ENCODE assay signal across 8 mouse cellular contexts in the genomic region with DNA sequence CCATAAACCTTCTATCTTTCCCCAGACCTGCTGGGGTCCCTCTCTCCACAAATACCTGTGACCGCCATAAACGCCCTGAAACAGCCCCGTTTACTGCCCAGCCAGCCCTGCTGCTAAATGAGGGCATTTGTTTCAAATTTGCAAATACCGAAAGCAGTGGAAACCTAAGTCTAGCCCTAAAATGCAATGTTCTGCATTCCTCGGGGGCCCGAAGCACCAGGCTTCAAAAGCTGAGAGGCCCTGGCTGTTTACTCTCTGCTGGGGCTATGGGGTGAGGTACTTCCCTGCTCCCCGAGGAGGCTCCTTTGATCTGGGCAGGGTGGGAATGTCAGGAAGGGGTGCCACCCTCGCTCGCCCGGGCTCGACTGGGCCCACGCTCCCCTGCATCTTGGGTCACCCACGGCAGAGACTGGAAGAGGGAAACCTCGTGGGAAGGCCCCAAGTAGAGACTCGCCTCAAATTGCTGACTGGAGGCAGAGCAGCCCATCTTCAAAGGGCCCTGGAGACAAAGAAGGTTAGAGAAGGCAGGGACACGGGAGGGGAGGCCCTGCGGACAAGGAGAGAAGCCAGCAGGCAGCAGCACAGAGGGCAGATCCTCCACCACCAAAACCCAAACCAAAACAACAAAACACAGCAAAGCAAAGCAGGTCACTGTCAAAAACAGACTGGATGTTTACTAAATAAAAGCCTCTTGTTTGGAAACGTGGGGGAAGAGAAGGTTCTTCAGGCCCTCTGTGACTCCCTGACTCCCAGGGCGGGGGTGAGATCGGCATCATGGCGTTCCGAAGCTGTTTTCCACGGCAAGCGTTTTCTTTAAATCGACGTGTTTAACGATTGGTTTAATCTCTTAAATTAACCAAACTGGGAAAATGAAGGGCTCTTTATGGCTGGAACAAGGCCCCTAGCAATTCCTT. TPM values are rescaled to one million over a fixed set of nuclear protein-coding genes. Genes with fewer than 3 reads are reported as not detected.
DNase-seq lines count a peak whose midpoint lies in the region; ATAC-seq and TF ChIP-seq lines count a peak whose summit lies in the region.

No protein-coding gene starts in this region.

- DNase-seq in heart, postnatal 25 days (ENCODE audit: low spot score): no peak
- DNase-seq in embryo, embryonic 11 days: peak; percentile 60
- DNase-seq in midbrain, postnatal 0 days (ENCODE audit: low spot score): no peak
- DNase-seq in right cerebral cortex, adult 2 months (ENCODE audit: low spot score in 2 of 2): no peak
- DNase-seq in cerebellum, postnatal 36 days: no peak
- DNase-seq in c-Kit-positive CD71-positive TER-119-positive erythroid progenitor cells, embryonic 14.5 days (ENCODE audit: low spot score): no peak

- peaks cover 74 to 83% of the 10 kb centered on the region in 2 experiments for H3K4me1 ChIP-seq in heart, embryonic 14.5 days (ENCODE audit: control insufficient read depth in 2 of 2, insufficient read depth in 2 of 2, low read length in 2 of 2)
- H3K4me1 ChIP-seq in hindbrain, embryonic 16.5 days (ENCODE audit: control insufficient read depth, insufficient read depth, low read depth, low read length): peaks cover 35% of the 10 kb centered on the region
- H3K4me1 ChIP-seq in midbrain, postnatal 0 days (ENCODE audit: insufficient read depth, low read length): peaks cover 21% of the 10 kb centered on the region

- no peaks in the 10 kb centered on the region for H3K27me3 ChIP-seq in heart, embryonic 14.5 days (ENCODE audit: control insufficient read depth, insufficient read depth, low read length)
- no peaks in the 10 kb centered on the region for H3K27me3 ChIP-seq in hindbrain, embryonic 16.5 days (replicated peaks; ENCODE audit: control insufficient read depth, insufficient read depth, low read length)
- H3K27me3 ChIP-seq in midbrain, postnatal 0 days (ENCODE audit: insufficient read depth, low read length): no peaks in the 10 kb centered on the region

- peak overlapping the region; percentile 63 for H3K9ac ChIP-seq in heart, embryonic 14.5 days (ENCODE audit: low read length)
- H3K9ac ChIP-seq in hindbrain, embryonic 16.5 days (ENCODE audit: low read depth, low read length): peak overlapping the region; percentile 56
- H3K9ac ChIP-seq in midbrain, postnatal 0 days (replicated peaks; ENCODE audit: low read length, poor library complexity, severe bottlenecking): peak overlapping the region; percentile 54

- no peak for ATAC-seq in heart, embryonic 14.5 days (ENCODE audit: insufficient number of reproducible peaks, insufficient read depth, low FRiP score, low read depth)
- ATAC-seq in hindbrain, embryonic 16.5 days: no peak
- ATAC-seq in midbrain, postnatal 0 days (ENCODE audit: low FRiP score): no peak; the same call in 1 of the 2 replicates

- intact Hi-C loops in heart, postnatal 25 days (cut with DNase I): no loop called here

- TF ChIP-seq CTCF in midbrain, postnatal 0 days (IDR thresholded peaks at IDR 0.05): no peak

- 14% methylated on average over 27 of the region's 27 CpGs for WGBS in heart, embryonic 14.5 days
- 8% methylated on average over 27 of the region's 27 CpGs for WGBS in hindbrain, embryonic 16.5 days
- WGBS in midbrain, postnatal 0 days: 11% methylated on average over 27 of the region's 27 CpGs

- H3K27ac ChIP-seq in heart, embryonic 14.5 days (replicated peaks in 1 of 2; ENCODE audit: control insufficient read depth in 1 of 2, insufficient read depth in 1 of 2, low read depth in 2 of 2, low read length in 2 of 2): peak overlapping the region; percentile 81 to 83
- peak overlapping the region; percentile 12 for H3K27ac ChIP-seq in hindbrain, embryonic 16.5 days (ENCODE audit: low read depth, low read length)
- H3K27ac ChIP-seq in midbrain, postnatal 0 days (ENCODE audit: low read depth, low read length): peak overlapping the region; percentile 64

- no peaks in the 10 kb centered on the region for H3K9me3 ChIP-seq in heart, embryonic 14.5 days (ENCODE audit: control insufficient read depth, low read length)
- no peaks in the 10 kb centered on the region for H3K9me3 ChIP-seq in hindbrain, embryonic 16.5 days (ENCODE audit: control insufficient read depth, low read length)
- no peaks in the 10 kb centered on the region for H3K9me3 ChIP-seq in midbrain, postnatal 0 days (ENCODE audit: low read length)

- peak overlapping the region in 1 of 2 experiments; percentile 11; a peak in 2 of 4 replicates for H3K4me3 ChIP-seq in heart, embryonic 14.5 days (ENCODE audit: control insufficient read depth in 1 of 2, insufficient read depth in 1 of 2, low read depth in 1 of 2, low read length in 2 of 2)
- H3K4me3 ChIP-seq in hindbrain, embryonic 16.5 days (ENCODE audit: low read length): no peak overlapping the region
- no peak overlapping the region for H3K4me3 ChIP-seq in midbrain, postnatal 0 days (ENCODE audit: low read depth, low read length)

- peak overlapping the region; percentile 60 for H3K4me2 ChIP-seq in heart, embryonic 14.5 days (ENCODE audit: low read length)
- peak overlapping the region; percentile 31 for H3K4me2 ChIP-seq in hindbrain, embryonic 16.5 days (ENCODE audit: low read length)
- H3K4me2 ChIP-seq in midbrain, postnatal 0 days (ENCODE audit: low read depth, low read length, poor library complexity, severe bottlenecking): peak overlapping the region; percentile 32; the same call in 1 of the 2 replicates

- H3K36me3 ChIP-seq in heart, embryonic 14.5 days (ENCODE audit: control insufficient read depth, insufficient read depth, low read length): no peaks in the 10 kb centered on the region
- H3K36me3 ChIP-seq in hindbrain, embryonic 16.5 days (ENCODE audit: control insufficient read depth, insufficient read depth, low read length): no peaks in the 10 kb centered on the region
- no peaks in the 10 kb centered on the region for H3K36me3 ChIP-seq in midbrain, postnatal 0 days (ENCODE audit: insufficient read depth, low read length)

RNA-seq across cellular contexts. Expression of gene Ptk7, which starts 10.3 kb away (rescaled TPM):
- 12.8 and 21.3 TPM in 2 replicates for polyA plus RNA-seq in heart, embryonic 14.5 days (2014; fragmentation: Nextera tagmentation; extraction: Ambion mirVana)
- 1 to 10 TPM; 3.3 to 4.1 TPM for total RNA-seq in heart, postnatal 25 days (2021)
- 25.9 and 36.1 TPM in 2 replicates for polyA plus RNA-seq in hindbrain, embryonic 16.5 days (2015; fragmentation: Nextera tagmentation; extraction: Ambion mirVana)
- 61.8 and 62.6 TPM in 2 replicates for total RNA-seq in midbrain, postnatal 0 days (2014; rRNA removed)
- polyA plus RNA-seq in midbrain, postnatal 0 days (2015; fragmentation: Nextera tagmentation; extraction: Ambion mirVana): 22.5 and 22.9 TPM in 2 replicates

RNA-seq across cellular contexts. Expression of gene Klc4, which starts 26.8 kb away (rescaled TPM):
- 20.3 and 21.4 TPM in 2 replicates for polyA plus RNA-seq in heart, embryonic 14.5 days (2014; fragmentation: Nextera tagmentation; extraction: Ambion mirVana)
- 10 to 100 TPM; 26.3 to 27.1 TPM for total RNA-seq in heart, postnatal 25 days (2021)
- 32.3 and 34.1 TPM in 2 replicates for polyA plus RNA-seq in hindbrain, embryonic 16.5 days (2015; fragmentation: Nextera tagmentation; extraction: Ambion mirVana)
- total RNA-seq in midbrain, postnatal 0 days (2014; rRNA removed): 24.5 and 28.5 TPM in 2 replicates
- 20.0 and 22.2 TPM in 2 replicates for polyA plus RNA-seq in midbrain, postnatal 0 days (2015; fragmentation: Nextera tagmentation; extraction: Ambion mirVana)

RNA-seq across cellular contexts. Expression of gene Mrpl2, which starts 27.0 kb away (rescaled TPM):
- 116 and 122 TPM in 2 replicates for polyA plus RNA-seq in heart, embryonic 14.5 days (2014; fragmentation: Nextera tagmentation; extraction: Ambion mirVana)
- total RNA-seq in heart, postnatal 25 days (2021): 100 to 1,000 TPM; 125 to 132 TPM
- polyA plus RNA-seq in hindbrain, embryonic 16.5 days (2015; fragmentation: Nextera tagmentation; extraction: Ambion mirVana): 64.5 and 73.7 TPM in 2 replicates
- total RNA-seq in midbrain, postnatal 0 days (2014; rRNA removed): 46.7 and 47.4 TPM in 2 replicates
- 85.5 and 85.7 TPM in 2 replicates for polyA plus RNA-seq in midbrain, postnatal 0 days (2015; fragmentation: Nextera tagmentation; extraction: Ambion mirVana)

RNA-seq across cellular contexts. Expression of gene Cul7, which starts 31.1 kb away (rescaled TPM):
- polyA plus RNA-seq in heart, embryonic 14.5 days (2014; fragmentation: Nextera tagmentation; extraction: Ambion mirVana): 31.3 and 34.3 TPM in 2 replicates
- 10 to 100 TPM; 21.3 to 23.0 TPM for total RNA-seq in heart, postnatal 25 days (2021)
- 39.9 and 45.4 TPM in 2 replicates for polyA plus RNA-seq in hindbrain, embryonic 16.5 days (2015; fragmentation: Nextera tagmentation; extraction: Ambion mirVana)
- total RNA-seq in midbrain, postnatal 0 days (2014; rRNA removed): 83.5 and 92.4 TPM in 2 replicates
- polyA plus RNA-seq in midbrain, postnatal 0 days (2015; fragmentation: Nextera tagmentation; extraction: Ambion mirVana): 26.2 and 26.6 TPM in 2 replicates

RNA-seq across cellular contexts. Expression of gene Rrp36, which starts 55.1 kb away (rescaled TPM):
- 33.9 and 36.9 TPM in 2 replicates for polyA plus RNA-seq in heart, embryonic 14.5 days (2014; fragmentation: Nextera tagmentation; extraction: Ambion mirVana)
- total RNA-seq in heart, postnatal 25 days (2021): 10 to 100 TPM in 1 of 2 experiments, 1 to 10 TPM in 1; 9.9 to 10.8 TPM
- 51.4 and 54.8 TPM in 2 replicates for polyA plus RNA-seq in hindbrain, embryonic 16.5 days (2015; fragmentation: Nextera tagmentation; extraction: Ambion mirVana)
- total RNA-seq in midbrain, postnatal 0 days (2014; rRNA removed): 26.9 and 27.6 TPM in 2 replicates
- 47.1 and 52.2 TPM in 2 replicates for polyA plus RNA-seq in midbrain, postnatal 0 days (2015; fragmentation: Nextera tagmentation; extraction: Ambion mirVana)

Comparison
In these comparisons a context has a peak if more than half of its experiments do, and no peak if none do; other contexts are left out.
1. H3K27ac ChIP-seq: peak in every context shown above with its lines; median percentile 82 in heart, embryonic 14.5 days; 64 in midbrain, postnatal 0 days; 12 in hindbrain, embryonic 16.5 days.